Mouse (Mus musculus) erythroblast, embryonic 14.5 days (primary cell): ENCODE measurements around the gene Gm5767.

Experiments
- GATA1 ChIP-seq: IDR thresholded peaks from 2 replicates; pipeline ENCODE4 v1.6.1; 2012; ENCODE audit warnings: low read length, inconsistent platforms, mixed read lengths
- TAL1 ChIP-seq: IDR thresholded peaks from 3 replicates; pipeline ENCODE4 v1.6.1; 2012; ENCODE audit warnings: low read length, inconsistent platforms, mixed read lengths

GRCm38 (mm10) chr16:8716300-8716699 is 35.7 kb downstream of the Gm5767 start:
- TF ChIP-seq GATA1, result no peak
- TF ChIP-seq TAL1, result no peak
